Mouse (Mus musculus) right cerebral cortex, postnatal 14 days (tissue): Measurements from ENCODE around the gene 2010111I01Rik.
"Not testable (repeated sequence)": the region's sequence is repeated elsewhere in the genome, so short reads cannot be mapped to it uniquely, and the experiment has no call there.

Source experiments
- DNase-seq: peaks from one replicate; pipeline ENCODE4 v3.0.0; 2022

Gene 2010111I01Rik

DNA sequence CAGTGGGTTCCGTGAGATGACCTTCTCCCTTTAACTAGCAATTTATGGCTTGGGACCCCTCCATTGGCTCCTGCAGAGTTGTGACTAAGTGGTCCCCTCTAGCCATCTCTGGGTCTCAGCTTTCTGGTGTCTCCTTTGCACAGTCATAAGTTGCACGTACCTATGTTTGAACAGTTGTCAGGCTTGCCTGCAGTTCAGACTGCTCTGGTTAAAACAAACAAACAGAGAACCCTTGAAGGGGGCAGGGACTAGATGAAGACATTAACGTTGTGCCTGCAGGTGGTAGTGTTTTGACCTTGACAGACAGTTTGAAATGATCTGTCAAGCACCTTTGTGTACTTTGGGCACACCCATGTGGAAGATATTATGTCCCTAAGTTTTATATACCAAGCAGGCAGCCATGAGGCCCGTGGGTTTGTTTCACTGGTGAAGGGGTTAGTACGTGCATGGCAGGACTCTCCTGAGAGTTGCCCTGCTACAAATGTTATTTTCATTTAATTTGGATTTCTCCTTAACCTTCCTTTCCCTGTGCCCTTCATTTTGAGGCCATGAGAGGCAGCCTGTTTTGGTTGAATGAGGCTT lies 118.0 kb downstream of the 2010111I01Rik start:
- no peak for DNase-seq

GRCm38 (mm10) chr13:63083139-63083538 lies 118.4 kb downstream of the 2010111I01Rik start:
- not testable (repeated sequence) for DNase-seq

GRCm38 (mm10) chr13:63083663-63084062 lies 119.0 kb downstream of the 2010111I01Rik start:
- DNase-seq = no peak

- DNase-seq = no peak
Measured at GRCm38 (mm10) chr13:63087865-63088683, 123.4 kb downstream of the 2010111I01Rik start.

DNA sequence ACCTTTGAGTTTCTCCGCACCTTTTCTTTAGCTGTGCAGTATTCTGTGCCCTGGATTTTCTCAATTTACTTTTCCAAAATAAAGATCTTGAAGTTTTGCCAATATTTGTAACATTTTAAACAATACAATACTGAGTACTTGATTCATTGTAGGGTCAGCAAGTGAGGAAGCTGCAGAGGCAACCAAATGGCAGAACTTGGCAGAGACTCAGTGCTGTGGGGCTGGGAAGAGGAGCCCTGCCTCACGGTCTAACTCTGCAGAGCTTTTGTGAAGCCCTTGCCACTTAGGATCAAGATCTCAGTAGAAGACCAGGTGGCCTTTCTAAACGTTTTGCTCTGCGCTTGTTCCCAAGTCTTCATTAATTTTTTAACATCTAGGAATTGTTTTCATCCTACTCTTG lies 124.8 kb downstream of the 2010111I01Rik start:
- no peak for DNase-seq

GRCm38 (mm10) chr13:63091246-63091645 lies 126.6 kb downstream of the 2010111I01Rik start:
- no peak for DNase-seq

- no peak for DNase-seq
Measured at GRCm38 (mm10) chr13:63092299-63092698, 127.6 kb downstream of the 2010111I01Rik start.

DNA sequence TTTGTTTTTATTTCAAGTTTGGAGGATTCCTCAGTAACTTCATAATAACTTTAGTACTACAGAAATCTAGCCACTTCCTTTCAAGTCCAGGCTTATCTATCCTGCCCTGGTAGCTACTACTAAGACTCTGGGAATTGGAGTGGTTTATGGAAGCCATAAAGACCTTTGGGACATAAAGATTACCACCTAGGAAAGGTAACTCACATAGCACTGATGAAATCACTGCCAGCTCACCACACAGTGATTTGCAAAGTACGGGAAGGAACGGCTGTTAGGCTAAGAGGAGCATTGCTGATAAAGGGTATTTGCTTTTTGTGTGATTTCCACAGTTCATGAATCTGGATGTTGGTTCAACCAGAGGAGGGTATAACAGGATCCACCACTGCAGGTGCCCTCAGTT lies 128.2 kb downstream of the 2010111I01Rik start:
- no peak for DNase-seq

GRCm38 (mm10) chr13:63093636-63094035 lies 128.9 kb downstream of the 2010111I01Rik start:
- DNase-seq = no peak

DNA sequence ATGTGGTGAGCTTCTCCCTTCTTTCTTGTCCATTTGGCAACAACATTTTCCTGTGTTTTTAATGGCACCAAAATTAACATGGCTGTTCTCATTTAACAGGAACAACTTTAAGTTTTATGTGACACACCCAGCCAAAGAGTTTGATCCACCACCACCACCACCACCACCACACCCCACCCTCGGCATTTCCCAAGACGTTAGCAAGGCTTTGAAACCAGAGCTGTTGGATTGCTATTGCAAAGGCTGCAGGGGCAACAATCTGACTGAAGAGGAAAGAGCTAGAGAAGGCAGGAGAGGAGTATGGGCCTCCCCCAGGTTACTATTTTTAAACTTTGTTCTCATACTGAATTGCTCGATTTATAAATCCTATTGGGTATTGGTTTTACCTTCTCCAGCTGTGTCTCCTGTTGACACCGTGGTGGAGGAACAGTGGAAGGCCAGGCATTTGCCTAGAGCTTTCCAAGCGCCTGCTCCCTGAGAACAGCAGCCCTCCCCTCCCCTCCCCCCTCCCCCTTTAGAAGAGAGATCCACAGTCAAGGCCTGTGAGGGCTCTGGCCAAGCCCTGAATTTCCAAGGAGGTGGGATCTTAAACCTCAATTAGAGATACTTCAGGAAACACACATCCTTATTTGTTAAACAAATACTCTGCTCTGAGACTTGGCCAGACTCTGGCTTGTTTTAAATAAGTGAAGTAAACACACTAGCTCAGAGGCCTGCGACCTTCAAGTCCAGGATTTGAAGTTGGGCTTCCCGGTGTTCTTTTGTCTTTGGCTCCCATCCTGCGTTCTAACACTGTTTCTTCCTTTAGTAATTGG lies 129.8 kb downstream of the 2010111I01Rik start:
- no peak for DNase-seq

- DNase-seq = no peak
Measured at GRCm38 (mm10) chr13:63096764-63097163, 132.1 kb downstream of the 2010111I01Rik start.

GRCm38 (mm10) chr13:63097440-63097930 lies 132.8 kb downstream of the 2010111I01Rik start:
- DNase-seq = no peak

DNA sequence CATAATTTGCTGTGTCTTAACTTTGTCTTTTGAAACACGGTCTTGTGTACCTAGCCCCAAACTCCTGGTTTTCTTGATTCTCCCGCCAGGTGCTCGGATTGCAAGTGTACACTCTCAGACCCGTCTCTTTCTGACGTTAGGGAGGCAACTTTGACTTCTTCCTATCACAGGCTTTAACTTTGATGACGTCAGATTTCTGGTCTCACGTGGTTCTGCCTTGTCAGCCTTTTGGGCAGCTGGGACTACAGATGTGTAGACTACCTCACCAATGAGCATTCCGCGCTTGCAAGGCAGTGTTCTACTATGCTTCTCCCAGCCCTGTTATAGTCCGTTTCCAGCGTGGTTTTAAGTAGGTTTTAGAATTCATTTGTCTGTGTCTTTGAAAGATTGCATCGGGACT lies 137.1 kb downstream of the 2010111I01Rik start:
- no peak for DNase-seq

DNA sequence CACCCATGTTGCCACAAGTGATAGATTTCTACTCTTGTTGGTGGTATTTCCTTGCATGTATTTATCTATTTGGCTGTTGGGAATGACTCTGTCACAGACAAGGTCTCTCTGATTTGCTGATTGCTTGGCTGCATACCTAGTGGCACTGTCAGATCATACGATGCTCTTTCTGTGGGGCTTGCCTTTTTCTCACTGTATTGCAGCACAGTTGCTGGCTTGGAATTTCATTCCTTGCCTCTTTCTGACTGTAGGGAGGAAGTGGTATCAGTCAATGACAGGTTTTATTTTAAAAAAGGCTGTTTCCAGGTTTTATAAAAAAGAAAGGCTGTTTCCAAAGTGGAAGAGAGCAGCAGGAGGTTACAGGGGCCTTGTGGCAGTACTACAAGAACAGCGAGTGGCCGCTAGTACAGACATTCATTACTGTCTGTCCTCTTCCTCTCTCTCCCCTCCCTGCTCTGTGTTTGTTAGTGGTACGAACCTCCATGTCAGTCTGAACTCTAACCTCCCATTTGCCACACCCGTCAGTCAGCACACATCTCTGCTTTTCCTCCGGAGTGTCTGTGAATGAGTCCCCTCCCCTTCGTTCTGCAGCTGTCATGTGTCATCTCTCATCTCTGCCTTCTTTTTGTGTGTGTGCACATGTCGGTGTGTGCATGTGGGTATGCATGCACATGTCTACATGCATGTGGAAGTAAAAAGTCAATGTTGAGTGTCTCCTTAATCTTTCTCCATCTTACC lies 138.3 kb downstream of the 2010111I01Rik start:
- no peak for DNase-seq

GRCm38 (mm10) chr13:63106574-63106973 lies 141.9 kb downstream of the 2010111I01Rik start:
- no peak for DNase-seq

GRCm38 (mm10) chr13:63108601-63109000 lies 143.9 kb downstream of the 2010111I01Rik start:
- DNase-seq = no peak

- DNase-seq = no peak
Measured at GRCm38 (mm10) chr13:63111297-63112042, 146.8 kb downstream of the 2010111I01Rik start.

DNA sequence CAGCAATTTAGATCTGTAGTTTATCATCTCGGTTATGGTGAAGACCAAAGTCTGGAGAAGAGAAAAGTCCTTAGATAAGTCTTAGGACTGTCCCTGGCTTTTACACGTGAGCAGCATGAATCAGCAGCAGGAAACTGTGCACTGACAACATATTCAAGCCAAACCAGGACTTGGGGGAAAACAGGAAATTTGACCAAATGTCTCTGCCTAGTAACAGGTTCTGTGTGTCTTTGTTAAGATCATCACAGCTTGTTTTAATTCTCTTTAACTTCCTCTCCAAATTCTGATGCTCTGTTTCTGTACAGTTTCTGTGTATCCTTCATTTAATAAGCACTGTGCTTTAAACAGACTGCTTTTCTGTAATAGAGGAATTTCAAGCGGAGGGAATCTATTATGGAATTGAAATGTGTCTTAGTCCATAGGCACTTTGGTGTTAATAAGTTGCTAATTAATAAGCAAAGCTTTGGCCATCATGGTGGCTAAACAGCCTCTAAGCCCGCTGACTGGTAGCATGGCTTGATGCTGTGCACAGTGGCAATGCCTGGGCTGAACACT lies 147.4 kb downstream of the 2010111I01Rik start:
- DNase-seq = no peak

- no peak for DNase-seq
Measured at GRCm38 (mm10) chr13:63112598-63113372, 148.1 kb downstream of the 2010111I01Rik start.

DNA sequence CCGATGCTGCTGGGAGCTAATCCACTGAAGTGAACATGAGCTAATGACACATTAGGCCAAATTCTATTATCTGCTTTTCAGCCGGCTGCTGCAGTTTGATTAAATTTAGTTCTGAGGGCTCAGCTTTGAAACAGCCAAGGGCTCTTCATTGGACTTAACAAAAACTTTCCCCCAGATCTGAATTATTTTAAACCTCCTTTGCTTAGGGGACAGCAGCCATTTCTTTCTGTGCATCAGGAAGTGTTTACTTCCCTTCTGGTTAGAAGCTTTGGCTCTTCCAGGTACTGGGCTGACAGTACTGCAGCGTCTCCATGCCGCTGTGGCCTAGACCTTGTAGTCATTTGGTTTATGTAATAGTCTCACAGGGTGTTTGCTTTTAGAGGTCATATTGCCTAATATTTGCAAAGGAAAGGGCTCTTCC lies 149.2 kb downstream of the 2010111I01Rik start:
- no peak for DNase-seq
